Mouse (Mus musculus) T-helper 1 cell (primary cell): ENCODE results near the gene Uqcrq.

Experiments
- in situ Hi-C: fragments of 300-600 bp; cut with MboI, MseI; formaldehyde crosslinking; loops from one replicate; pipeline ENCODE4 v1.15.1; 2025; ENCODE audit warnings: high pct_unique_total_duplicates

Uqcrq gene

GRCm38 (mm10) chr11:53413871-53414270 is 16.8 kb downstream of the Uqcrq start:
- in situ Hi-C loops: no loop called here

GRCm38 (mm10) chr11:53411738-53412137 is 18.9 kb downstream of the Uqcrq start:
- in situ Hi-C loops: no loop called here

GRCm38 (mm10) chr11:53403638-53404037 is 27.0 kb downstream of the Uqcrq start:
- in situ Hi-C loops: no loop called here

GRCm38 (mm10) chr11:53393856-53394255 is 36.8 kb downstream of the Uqcrq start:
- in situ Hi-C loops: no loop called here

- in situ Hi-C loops: loop anchor here (10.0 kb wide), 1 partner anchor 301 kb away; no protein-coding TSS in a partner anchor
Measured at GRCm38 (mm10) chr11:53383758-53384428, 46.7 kb downstream of the Uqcrq start.

- in situ Hi-C loops: no loop called here
Measured at GRCm38 (mm10) chr11:53378918-53379317, 51.7 kb downstream of the Uqcrq start.
